Mouse (Mus musculus) lung, postnatal 0 days (tissue): ENCODE measurements at regions not wholly inside any gene's neighbourhood (a gene's known extent, or its start where the extent isn't known, plus 50 kb on each side); places are given as distances from the start of the nearest gene placed in this dataset.
"Not testable (repeated sequence)": the region's sequence is repeated elsewhere in the genome, so short reads cannot be mapped to it uniquely, and the experiment has no call there.

ENCODE experiments used
- CTCF ChIP-seq: IDR thresholded peaks from 2 replicates; pipeline ENCODE4 v1.5.1; 2016; ENCODE audit warnings: antibody characterized with exemption, mild to moderate bottlenecking
- EP300 ChIP-seq: IDR thresholded peaks from 2 replicates; pipeline ENCODE4 v1.6.1; 2016; ENCODE audit warnings: antibody characterized with exemption, mild to moderate bottlenecking, control low read depth

GRCm38 (mm10) chr8:20513920-20514319 lies 100.8 kb upstream of the Gm21119 start:
- not testable (repeated sequence) for TF ChIP-seq EP300, CTCF
